Comparison of ENCODE assay signal across 8 mouse cellular contexts in the genomic region with DNA sequence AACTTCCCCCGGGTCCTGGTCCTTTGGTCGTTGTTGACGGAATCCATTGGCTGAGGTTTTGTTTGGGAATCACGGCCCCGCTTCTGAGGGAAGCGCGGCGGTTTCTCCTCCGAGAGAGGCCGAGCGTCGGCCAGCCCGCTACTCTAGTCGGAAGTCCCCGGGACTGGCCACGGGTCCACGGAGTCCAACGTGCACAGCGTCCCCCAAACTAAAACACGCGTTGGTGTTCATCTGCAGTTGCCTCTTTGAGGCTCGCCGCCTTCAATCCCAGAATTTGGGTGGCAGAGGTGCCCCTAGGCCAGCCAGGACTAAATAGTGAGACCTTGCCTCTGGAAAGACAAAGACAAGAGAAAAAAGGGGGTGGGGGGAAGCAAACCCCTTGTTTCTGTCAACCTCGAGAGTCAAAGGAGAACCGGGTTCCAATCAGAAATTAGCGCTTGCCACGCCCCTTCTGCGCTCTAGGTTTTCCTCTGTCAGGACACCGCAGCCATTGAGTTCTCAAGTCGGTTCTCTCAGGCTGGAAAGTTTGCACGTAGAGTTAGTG. TPM values are rescaled to one million over a fixed set of nuclear protein-coding genes. Genes with fewer than 3 reads are reported as not detected.
A peak's percentile ranks its signal among the peaks of the same experiment; 100 is the strongest.
DNase-seq lines count a peak whose midpoint lies in the region; ATAC-seq and TF ChIP-seq lines count a peak whose summit lies in the region.

No protein-coding gene starts in this region.

- H3ac ChIP-seq in myocyte (ENCODE audit: control insufficient read depth, insufficient read length), result peak overlapping the region; percentile 90

- peak; percentile 28; the same call in 1 of the 2 replicates for ATAC-seq in heart, postnatal 0 days (ENCODE audit: insufficient read depth, low read depth)

- peak overlapping the region; percentile 68 for H3K9ac ChIP-seq in heart, postnatal 0 days (replicated peaks; ENCODE audit: low read depth, low read length)
- peak overlapping the region; percentile 70 for H3K9ac ChIP-seq in liver, adult 2 months (ENCODE audit: low read depth, low read length)

- H3K27ac ChIP-seq in heart, postnatal 0 days (ENCODE audit: low read depth), result peak overlapping the region; percentile 72
- H3K27ac ChIP-seq in liver, adult 2 months (replicated peaks; ENCODE audit: insufficient read depth, low read depth, low read length), result peak overlapping the region; percentile 32

- TF ChIP-seq EP300 in heart, postnatal 0 days (IDR thresholded peaks at IDR 0.05; ENCODE audit: low read depth), result no peak

- DNase-seq in urinary bladder, postnatal 14 days (ENCODE audit: low spot score), result peak; percentile 28
- no peak for DNase-seq in urinary bladder, adult 18-20 months (ENCODE audit: low spot score in 2 of 2)
- peak; percentile 68 for DNase-seq in c-Kit-positive CD71-positive TER-119-positive erythroid progenitor cells, embryonic 14.5 days (ENCODE audit: low spot score)
- DNase-seq in heart, postnatal 0 days (ENCODE audit: low spot score), result peak; percentile 67
- DNase-seq in liver, adult 2 months (ENCODE audit: extremely low read depth, low read depth, low spot score), result peak; percentile 47
- no peak for DNase-seq in frontal cortex, postnatal 36 days (ENCODE audit: low spot score in 2 of 2)
- no peak for DNase-seq in left cerebral cortex, postnatal 36 days (ENCODE audit: low spot score in 2 of 2)

- intact Hi-C loops in left cerebral cortex, postnatal 36 days (cut with DNase I), result loop anchor here (5.0 kb wide), 2 partner anchors 99 to 366 kb away; no protein-coding TSS in a partner anchor

- under 1% methylated on average over 31 of the region's 31 CpGs for WGBS in heart, postnatal 0 days
- under 1% methylated on average over 31 of the region's 31 CpGs for WGBS in liver, adult 2 months

- peak overlapping the region; percentile 69 for H3K4me2 ChIP-seq in heart, postnatal 0 days (ENCODE audit: low read depth, low read length)
- peak overlapping the region; percentile 96 for H3K4me2 ChIP-seq in myocyte (ENCODE audit: low read depth)

- no peaks in the 10 kb centered on the region for H3K4me1 ChIP-seq in heart, postnatal 0 days (ENCODE audit: control insufficient read depth, insufficient read depth)
- peaks cover 8% of the 10 kb centered on the region for H3K4me1 ChIP-seq in liver, adult 2 months (ENCODE audit: control insufficient read depth, insufficient read depth, low read length)

- no peaks in the 10 kb centered on the region for H3K27me3 ChIP-seq in heart, postnatal 0 days (ENCODE audit: control insufficient read depth, insufficient read depth, low read length)
- no peaks in the 10 kb centered on the region for H3K27me3 ChIP-seq in liver, adult 2 months (ENCODE audit: control insufficient read depth, insufficient read depth, low read length)
- H3K27me3 ChIP-seq in myocyte (ENCODE audit: control insufficient read depth, insufficient read depth, insufficient read length), result no peaks in the 10 kb centered on the region

- H3K36me3 ChIP-seq in heart, postnatal 0 days (replicated peaks; ENCODE audit: control insufficient read depth, insufficient read depth, low read length), result peaks cover 6% of the 10 kb centered on the region; the same call in 1 of the 2 replicates
- H3K36me3 ChIP-seq in liver, adult 2 months (ENCODE audit: control insufficient read depth, insufficient read depth, low read length), result peaks cover 4% of the 10 kb centered on the region; the same call in 1 of the 2 replicates
- H3K36me3 ChIP-seq in myocyte (ENCODE audit: control insufficient read depth, insufficient read depth), result no peaks in the 10 kb centered on the region

- no peaks in the 10 kb centered on the region for H3K79me2 ChIP-seq in liver, adult 2 months (ENCODE audit: control insufficient read depth, insufficient read depth, low read length)
- H3K79me2 ChIP-seq in myocyte (ENCODE audit: control insufficient read depth, insufficient read depth), result peaks cover 3% of the 10 kb centered on the region

- no peak for TF ChIP-seq POLR2A in liver, adult 2 months (IDR thresholded peaks at IDR 0.05; ENCODE audit: extremely low read depth, insufficient read depth, low read length)
- no peak for TF ChIP-seq POLR2A in myocyte (IDR thresholded peaks at IDR 0.05; ENCODE audit: insufficient read length, low read depth)

- no peaks in the 10 kb centered on the region for H3K9me3 ChIP-seq in heart, postnatal 0 days (replicated peaks; ENCODE audit: control insufficient read depth, low read length)

- H3K4me3 ChIP-seq in heart, postnatal 0 days (ENCODE audit: low read depth, low read length), result peak overlapping the region; percentile 80
- peak overlapping the region; percentile 75 for H3K4me3 ChIP-seq in liver, adult 2 months (ENCODE audit: insufficient read depth, low read depth, low read length)
- peak overlapping the region; percentile 61 for H3K4me3 ChIP-seq in myocyte

- TF ChIP-seq CTCF in heart, postnatal 0 days (IDR thresholded peaks at IDR 0.05; ENCODE audit: low read depth), result no peak
- TF ChIP-seq CTCF in liver, adult 2 months (IDR thresholded peaks at IDR 0.05; ENCODE audit: low read depth, low read length), result no peak

TF ChIP-seq in myocyte, 11 proteins besides CTCF, POLR2A, EP300 and RAD21:
- TF ChIP-seq USF1 (IDR thresholded peaks at IDR 0.05; ENCODE audit: low read depth) (no peak), SRF (IDR thresholded peaks at IDR 0.05; ENCODE audit: control insufficient read depth, insufficient read length, low read depth) (no peak), REST (IDR thresholded peaks at IDR 0.05; ENCODE audit: insufficient read depth, insufficient read length) (no peak), E2F4 (IDR thresholded peaks at IDR 0.05; ENCODE audit: insufficient read depth) (no peak), TCF12 (IDR thresholded peaks at IDR 0.05; ENCODE audit: insufficient read depth, poor library complexity, severe bottlenecking) (no peak), MAX (IDR thresholded peaks at IDR 0.05; ENCODE audit: low read depth) (no peak), MYOD1 (IDR thresholded peaks at IDR 0.05; ENCODE audit: control insufficient read depth in 1 of 3, insufficient read length in 2 of 3, low read depth in 2 of 3) (no peak), POLR2AphosphoS2 (IDR thresholded peaks at IDR 0.05; ENCODE audit: insufficient read length, low read depth) (no peak), CEBPB (IDR thresholded peaks at IDR 0.05; ENCODE audit: insufficient read depth, poor library complexity, severe bottlenecking) (no peak), MYOG (IDR thresholded peaks at IDR 0.05; ENCODE audit: control insufficient read depth in 1 of 3, insufficient read depth in 1 of 3, insufficient read length in 2 of 3, low read depth in 2 of 3) (no peak)
TF ChIP-seq in myocyte: peak in this region for 0.

RNA-seq across cellular contexts. Expression of gene Atr, which starts 0.7 kb away (rescaled TPM):
- 13.0 and 15.9 TPM in 2 replicates for total RNA-seq in heart, postnatal 0 days (2014; rRNA removed; ENCODE audit: low replicate concordance)
- polyA plus RNA-seq in heart, postnatal 0 days (2015; fragmentation: Nextera tagmentation; extraction: Ambion mirVana), result 4.9 and 5.6 TPM in 2 replicates
- 9.8 and 12.4 TPM in 2 replicates for total RNA-seq in liver, adult 2 months (2014; rRNA removed)
- polyA plus RNA-seq in liver, adult 2 months (2012; rRNA removed), result 0.75 and 1.1 TPM in 2 replicates
- 1.7 TPM for polyA plus RNA-seq in myocyte (2012; fragmentation: generic; extraction: Trizol)
- total RNA-seq in left cerebral cortex, postnatal 36 days (2021), result 10 to 100 TPM in 1 of 2 experiments, 1 to 10 TPM in 1; 9.2 to 14.7 TPM

RNA-seq across cellular contexts. Expression of gene Pls1, which starts 13.0 kb away (rescaled TPM):
- total RNA-seq in heart, postnatal 0 days (2014; rRNA removed; ENCODE audit: low replicate concordance), result not detected in 2 replicates
- 0.11 TPM in 2 replicates for polyA plus RNA-seq in heart, postnatal 0 days (2015; fragmentation: Nextera tagmentation; extraction: Ambion mirVana)
- total RNA-seq in liver, adult 2 months (2014; rRNA removed), result 0.47 and 2.2 TPM in 2 replicates
- 0.44 and 0.56 TPM in 2 replicates for polyA plus RNA-seq in liver, adult 2 months (2012; rRNA removed)
- not detected for polyA plus RNA-seq in myocyte (2012; fragmentation: generic; extraction: Trizol)
- total RNA-seq in left cerebral cortex, postnatal 36 days (2021), result 1 to 10 TPM; 8.1 to 9.9 TPM

Comparison
In these comparisons a context has a peak if more than half of its experiments do, and no peak if none do; other contexts are left out.
1. DNase-seq: peak in urinary bladder, postnatal 14 days (single experiment), c-Kit-positive CD71-positive TER-119-positive erythroid progenitor cells, embryonic 14.5 days (single experiment), heart, postnatal 0 days (single experiment) and liver, adult 2 months (single experiment); none in urinary bladder, adult 18-20 months (0 of 2), frontal cortex, postnatal 36 days (0 of 2) and left cerebral cortex, postnatal 36 days (0 of 2).
2. Peak in every context shown above with its lines, with median percentiles within 50 percentile points of each other: H3K4me3 ChIP-seq.